Mouse (Mus musculus) lung, adult 2 months (tissue): ENCODE measurements at regions not wholly inside any gene's neighbourhood (a gene's known extent, or its start where the extent isn't known, plus 50 kb on each side); places are given as distances from the start of the nearest gene placed in this dataset.

Experiments
- DNase-seq: peaks from one replicate; pipeline ENCODE4 v3.0.0; 2022
- H3K4me1 ChIP-seq: fragments of 200-500 bp; 2 replicates; pipeline ENCODE4 v1.6.1; 2011; ENCODE audit warnings: low read length; ENCODE audit not compliant: control insufficient read depth, insufficient read depth
- H3K4me3 ChIP-seq: fragments of 200-500 bp; replicated peaks from 2 replicates; pipeline ENCODE3; 2011; ENCODE audit warnings: low read depth, mild to moderate bottlenecking, control low read depth, low read length; ENCODE audit errors: extremely low read depth
- CTCF ChIP-seq: fragments of 200-500 bp; IDR thresholded peaks from 2 replicates; pipeline ENCODE4 v1.5.1; 2011; ENCODE audit warnings: mild to moderate bottlenecking, low read length, control low read depth; ENCODE audit not compliant: insufficient read depth
- POLR2A ChIP-seq: fragments of 200-500 bp; IDR thresholded peaks from 2 replicates; pipeline ENCODE4 v1.6.1; 2011; ENCODE audit warnings: low read depth, mild to moderate bottlenecking, control low read depth, low read length, borderline replicate concordance; ENCODE audit errors: extremely low read depth
- WGBS: fragments of 180-500 bp; shearing (Covaris S2); methylation state at CpG from one replicate; pipeline ENCODE4 v1.1.7; 2018; 5-methylcytosine and 5-hydroxymethylcytosine counted together

DNA sequence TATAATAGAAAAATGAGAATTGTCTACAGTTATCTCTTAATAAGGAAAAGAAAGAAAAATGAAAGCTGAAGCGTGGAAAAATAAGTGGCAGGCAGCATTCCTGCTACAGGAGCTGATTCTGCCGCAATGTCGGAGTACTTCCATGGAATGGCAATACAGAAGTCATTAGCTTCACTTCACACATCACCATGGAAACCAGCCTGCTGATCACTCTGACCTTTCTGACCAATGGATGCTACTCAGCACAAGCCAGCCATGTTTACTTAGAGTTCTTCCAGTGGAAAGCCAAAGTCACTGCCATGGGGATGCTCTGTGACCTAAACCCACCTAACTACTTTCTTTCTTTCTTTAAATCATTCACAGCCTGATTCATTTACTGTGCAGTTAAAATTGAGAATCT is 71.6 kb upstream of the Slc35b3 start:
- Histone ChIP-seq H3K4me1 (no peaks in the 10 kb centered on the region), H3K4me3 (no peak overlapping the region)
- DNase-seq, result no peak
- 75% methylated on average over 3 of the region's 3 CpGs for WGBS
- TF ChIP-seq CTCF, result no peak
- TF ChIP-seq POLR2A, result no peak

DNA sequence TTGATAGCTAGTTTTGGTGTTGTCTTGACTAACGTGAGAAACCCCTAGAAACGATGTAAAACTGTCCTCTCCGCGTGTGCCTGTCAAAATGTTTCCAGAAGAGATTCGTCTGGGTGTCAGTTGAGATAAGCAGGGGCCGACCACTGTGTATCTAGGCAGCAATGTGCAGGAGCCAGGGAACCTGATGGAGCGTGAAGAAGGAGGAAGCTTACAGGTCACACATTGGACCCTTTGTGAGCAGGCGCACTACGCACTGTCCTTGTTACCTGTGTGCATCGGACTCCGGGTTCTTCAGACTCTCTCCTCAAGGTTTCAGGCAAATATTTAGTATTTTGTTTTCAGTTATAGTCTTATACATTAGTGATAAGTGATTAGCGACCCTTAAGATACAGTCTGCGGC is 59.5 kb upstream of the Slc35b3 start:
- TF ChIP-seq CTCF (no peak), POLR2A (no peak)
- DNase-seq, result no peak
- H3K4me1 ChIP-seq, result no peaks in the 10 kb centered on the region
- no peak overlapping the region for H3K4me3 ChIP-seq
- 54% methylated on average over 13 of the region's 13 CpGs for WGBS

DNA sequence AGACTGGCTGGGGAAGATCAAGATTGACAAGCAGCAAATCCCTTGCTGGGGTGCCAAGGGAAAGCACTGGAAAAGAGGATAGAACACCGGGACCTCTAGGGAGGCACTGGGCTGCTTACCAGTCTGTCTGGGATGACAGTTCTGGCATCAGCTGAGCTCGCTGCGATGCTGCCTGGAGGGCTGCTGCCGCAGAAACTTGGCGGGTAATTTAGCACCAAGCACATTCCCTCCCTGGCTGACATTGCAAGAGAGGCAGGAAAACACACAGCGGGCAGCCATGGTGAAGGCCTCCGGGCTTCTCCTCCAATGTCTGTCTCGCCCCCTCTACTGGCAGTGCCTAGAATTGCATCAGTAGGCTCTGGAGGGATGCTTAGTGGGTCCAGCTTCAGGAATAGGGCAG is 51.0 kb upstream of the Slc35b3 start:
- Histone ChIP-seq H3K4me3 (no peak overlapping the region), H3K4me1 (no peaks in the 10 kb centered on the region)
- DNase-seq, result peak; percentile 56
- 6% methylated on average over 8 of the region's 8 CpGs for WGBS
- TF ChIP-seq POLR2A, result no peak
- peak; percentile 88 for TF ChIP-seq CTCF
